Mouse (Mus musculus) heart, embryonic 12.5 days (tissue): Measurements from ENCODE around the gene Krt13. TPM values are rescaled to one million over a fixed set of nuclear protein-coding genes. Genes with fewer than 3 reads are reported as not detected.

Source experiments
- polyA plus RNA-seq: library from polyadenylated mRNA; unstranded; fragments of >200 nt; fragmentation: Nextera tagmentation; extraction: Ambion mirVana; gene quantifications from 2 replicates; pipeline ENCODE4 v1.2.1, GENCODE M21; 2016

The Krt13 gene
- polyA plus RNA-seq, 1 experiment from 2014 or later, result 0.20 TPM

Other genes starting within 250 kb of the Krt13 start
- not detected in 2 replicates for gene Krtap9-1, start 248.2 kb downstream of the Krt13 start, polyA plus RNA-seq
- not detected in 2 replicates for gene Gm11567, start 242.4 kb downstream of the Krt13 start, polyA plus RNA-seq
- not detected in 2 replicates for gene Krtap31-1, start 213.6 kb downstream of the Krt13 start, polyA plus RNA-seq
- not detected in 2 replicates for gene Gm11565, start 206.8 kb downstream of the Krt13 start, polyA plus RNA-seq
- not detected in 2 replicates for gene Krtap31-2, start 185.3 kb downstream of the Krt13 start, polyA plus RNA-seq
- not detected in 2 replicates for gene Krtap9-5, start 173.1 kb downstream of the Krt13 start, polyA plus RNA-seq
- gene Krtap29-1, start 142.5 kb downstream of the Krt13 start, polyA plus RNA-seq, result not detected in 2 replicates
- not detected in 2 replicates for gene Krtap16-1, start 135.0 kb downstream of the Krt13 start, polyA plus RNA-seq
- gene Krtap17-1, start 127.6 kb downstream of the Krt13 start, polyA plus RNA-seq, result not detected in 2 replicates
- not detected in 2 replicates for gene Krt33a, start 105.4 kb downstream of the Krt13 start, polyA plus RNA-seq
- not detected in 2 replicates for gene Krt33b, start 91.7 kb downstream of the Krt13 start, polyA plus RNA-seq
- gene Krt34, start 80.0 kb downstream of the Krt13 start, polyA plus RNA-seq, result not detected in 2 replicates
- gene Krt31, start 71.0 kb downstream of the Krt13 start, polyA plus RNA-seq, result not detected in 2 replicates
- not detected in 2 replicates for gene Krt32, start 33.3 kb downstream of the Krt13 start, polyA plus RNA-seq
- gene Krt35, start 25.3 kb downstream of the Krt13 start, polyA plus RNA-seq, result not detected in 2 replicates
- gene Krt36, start 15.9 kb downstream of the Krt13 start, polyA plus RNA-seq, result not detected in 2 replicates
- gene Krt15, start 14.4 kb upstream of the Krt13 start, polyA plus RNA-seq, result 0.58 and 0.69 TPM in 2 replicates
- gene Krt19, start 27.1 kb upstream of the Krt13 start, polyA plus RNA-seq, result 86.8 and 88.0 TPM in 2 replicates
- not detected in 2 replicates for gene Krt9, start 71.7 kb upstream of the Krt13 start, polyA plus RNA-seq
- 1.3 and 2.2 TPM in 2 replicates for gene Krt14, start 86.0 kb upstream of the Krt13 start, polyA plus RNA-seq
- gene Krt16, start 127.3 kb upstream of the Krt13 start, polyA plus RNA-seq, result not detected in 2 replicates
- 1.3 and 1.9 TPM in 2 replicates for gene Krt17, start 139.5 kb upstream of the Krt13 start, polyA plus RNA-seq
- gene Krt42, start 148.3 kb upstream of the Krt13 start, polyA plus RNA-seq, result not detected in 2 replicates
- 1,467 and 1,522 TPM in 2 replicates for gene Eif1, start 198.3 kb upstream of the Krt13 start, polyA plus RNA-seq
- not detected in 2 replicates for gene Gast, start 212.8 kb upstream of the Krt13 start, polyA plus RNA-seq
- 11.1 and 12.3 TPM in 2 replicates for gene Hap1, start 234.6 kb upstream of the Krt13 start, polyA plus RNA-seq